Mouse (Mus musculus) CD4-positive, CD25-positive, alpha-beta regulatory T cell, adult 2 months (primary cell): Measurements from ENCODE around the gene B020004J07Rik.
"Not testable (repeated sequence)": the region's sequence is repeated elsewhere in the genome, so short reads cannot be mapped to it uniquely, and the experiment has no call there.

ENCODE experiments used
- DNase-seq: peaks from one replicate; pipeline ENCODE4 v3.0.0-alpha.2; 2012; ENCODE audit warnings: low read depth, low spot score

B020004J07Rik gene

DNA sequence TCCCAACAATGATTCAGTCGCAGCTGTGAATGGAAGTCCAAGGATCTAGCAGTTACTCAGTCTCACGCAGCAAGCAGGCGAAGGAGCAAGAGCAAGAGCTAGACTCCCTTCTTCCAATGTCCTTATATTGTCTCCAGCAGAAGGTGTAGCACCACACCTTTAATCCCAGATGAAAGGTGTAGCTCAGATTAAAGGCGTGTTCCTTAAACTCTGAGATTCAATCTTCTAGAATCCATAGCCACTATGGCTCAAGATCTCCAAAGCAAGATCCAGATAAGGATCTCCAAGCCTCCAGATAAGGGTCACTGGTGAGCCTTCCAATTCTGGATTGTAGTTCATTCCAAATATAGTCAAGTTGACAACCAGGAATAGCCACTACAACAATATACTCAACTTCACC is at the start of gene B020004J07Rik:
Gene B020004J07Rik, minus strand, starts transcription at position 101 of the 400 bp plus-strand sequence.
- not testable (repeated sequence) for DNase-seq

DNA sequence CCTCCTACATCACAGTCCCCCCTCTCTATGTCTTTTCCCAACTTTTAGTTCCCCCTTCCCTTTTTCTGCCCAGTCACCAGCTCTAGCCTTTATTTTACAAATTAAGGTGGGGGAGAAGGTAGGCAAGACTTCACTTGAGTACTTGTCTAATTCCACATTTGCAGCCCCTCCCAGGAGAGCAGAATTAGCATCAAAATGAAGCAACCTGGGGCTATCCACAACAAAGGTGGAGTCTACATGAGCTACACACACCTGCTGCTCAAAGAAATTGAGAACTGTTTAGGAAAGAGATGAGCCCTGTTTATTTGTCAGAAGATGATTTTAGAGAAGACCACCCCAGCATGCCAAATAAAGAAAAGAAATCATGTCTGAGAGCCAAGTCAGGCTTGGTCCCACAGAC is 45.6 kb upstream of the B020004J07Rik start:
- no peak for DNase-seq

DNA sequence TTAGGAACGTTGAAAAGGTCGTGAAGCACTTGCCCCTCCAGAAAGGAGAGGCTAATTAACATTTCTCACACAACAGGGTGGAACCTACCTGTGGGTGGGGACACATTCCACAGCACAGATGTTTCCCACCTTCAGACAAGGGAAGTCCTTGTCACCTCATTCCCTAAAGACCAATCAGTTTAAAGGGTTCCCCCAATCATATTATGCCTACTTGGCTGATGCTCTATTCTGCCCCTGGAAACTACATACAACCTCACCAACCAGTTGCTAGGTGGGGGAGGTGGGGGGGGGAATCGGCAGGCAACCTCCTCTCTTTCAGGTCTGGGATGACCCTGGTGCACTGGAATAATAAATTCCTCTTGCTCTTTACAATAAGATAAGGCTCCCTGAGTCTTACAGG is 39.8 kb upstream of the B020004J07Rik start:
- no peak for DNase-seq

DNA sequence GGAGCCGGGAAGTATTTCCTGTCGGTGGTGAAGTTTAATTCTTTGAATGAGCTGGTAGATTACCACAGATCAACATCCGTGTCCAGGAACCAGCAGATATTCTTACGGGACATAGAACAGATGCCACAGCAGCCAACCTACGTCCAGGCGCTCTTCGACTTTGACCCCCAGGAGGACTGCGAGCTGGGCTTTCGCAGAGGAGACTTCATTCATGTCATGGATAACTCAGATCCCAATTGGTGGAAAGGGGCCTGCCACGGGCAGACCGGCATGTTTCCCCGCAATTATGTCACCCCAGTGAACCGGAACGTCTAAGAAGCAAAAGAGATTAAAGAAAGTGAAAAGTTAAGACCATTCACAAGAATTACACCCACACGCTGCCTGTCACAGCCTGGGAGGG is 31.9 kb upstream of the B020004J07Rik start:
- DNase-seq: not testable (repeated sequence)

DNA sequence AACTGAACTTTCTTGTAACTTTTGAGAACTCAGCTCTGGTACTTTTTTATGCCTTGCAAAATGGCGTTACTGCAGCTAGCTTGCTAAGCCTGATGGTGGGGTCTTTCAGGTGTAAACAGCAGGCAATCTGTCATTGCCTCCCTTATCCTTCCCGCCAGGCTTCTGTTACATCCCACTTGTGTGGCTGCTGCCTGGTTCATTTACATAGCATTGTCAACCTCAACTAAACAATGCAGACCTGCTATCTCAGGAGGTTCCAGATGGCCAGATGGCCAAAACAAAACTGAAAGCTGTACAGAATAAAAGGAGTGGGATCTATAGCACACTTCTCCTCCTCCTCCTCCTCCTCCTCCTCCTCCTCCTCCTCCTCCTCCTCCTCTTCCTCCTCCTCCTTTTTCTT is 28.2 kb upstream of the B020004J07Rik start:
- not testable (repeated sequence) for DNase-seq

DNA sequence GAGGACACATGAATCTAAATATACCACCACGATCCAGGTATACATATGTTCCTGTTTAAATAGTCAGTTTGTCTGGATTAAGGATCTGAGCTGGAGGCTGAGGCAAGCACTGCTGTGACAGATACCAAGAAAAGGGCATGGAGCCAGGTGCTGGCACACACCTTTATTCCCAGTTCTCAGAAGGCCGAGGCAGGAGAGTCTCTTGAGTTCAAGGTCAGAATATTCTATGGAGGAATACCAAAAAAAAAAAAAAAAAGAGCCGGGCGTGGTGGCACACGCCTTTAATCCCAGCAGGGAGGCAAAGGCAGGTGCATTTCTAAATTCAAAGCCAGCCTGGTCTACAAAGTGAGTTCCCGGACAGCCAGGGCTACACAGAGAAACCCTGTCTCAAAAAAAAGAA is 18.5 kb upstream of the B020004J07Rik start:
- DNase-seq: no peak

DNA sequence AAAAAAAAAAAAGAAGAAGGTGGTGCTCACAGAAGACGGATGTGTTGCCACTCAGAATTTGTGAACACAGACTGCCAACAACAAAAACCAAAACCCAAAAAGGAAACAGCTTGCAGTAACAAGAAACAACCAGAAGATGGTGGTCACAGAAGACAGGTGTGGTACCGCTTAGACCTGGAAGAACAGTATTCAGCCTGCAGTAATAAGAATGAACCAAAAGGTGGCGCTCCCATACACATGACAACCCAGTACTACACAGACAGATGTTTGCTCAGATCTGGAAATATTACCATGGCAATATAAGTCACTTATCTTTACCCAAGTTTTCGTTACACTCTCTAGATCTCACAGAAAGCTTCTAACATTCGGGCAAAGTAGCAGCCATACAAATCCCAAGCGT is 17.1 kb upstream of the B020004J07Rik start:
- peak; percentile 5 for DNase-seq

DNA sequence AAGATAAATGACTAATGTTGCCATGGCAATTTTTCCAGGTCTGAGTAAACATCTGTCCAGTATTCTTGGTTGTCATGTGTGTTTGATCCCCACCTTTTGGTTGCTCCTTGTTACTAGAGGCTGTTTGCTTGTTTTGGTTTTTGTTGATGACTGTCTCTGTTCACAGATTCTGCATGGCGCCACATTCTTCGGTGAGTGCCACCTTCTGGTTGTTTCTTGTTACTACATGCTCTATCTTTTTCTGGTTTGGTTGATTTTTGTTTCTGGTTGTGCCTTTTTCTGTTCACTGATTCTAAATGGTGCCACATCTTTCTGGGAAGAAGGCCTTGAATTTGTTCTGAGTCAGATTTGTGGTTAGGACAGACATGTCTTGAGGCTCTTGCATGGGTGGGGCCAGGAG is 7.1 kb upstream of the B020004J07Rik start:
- DNase-seq: no peak
